Mouse (Mus musculus): ENCODE measurements around the gene Tnks1bp1.

DNA sequence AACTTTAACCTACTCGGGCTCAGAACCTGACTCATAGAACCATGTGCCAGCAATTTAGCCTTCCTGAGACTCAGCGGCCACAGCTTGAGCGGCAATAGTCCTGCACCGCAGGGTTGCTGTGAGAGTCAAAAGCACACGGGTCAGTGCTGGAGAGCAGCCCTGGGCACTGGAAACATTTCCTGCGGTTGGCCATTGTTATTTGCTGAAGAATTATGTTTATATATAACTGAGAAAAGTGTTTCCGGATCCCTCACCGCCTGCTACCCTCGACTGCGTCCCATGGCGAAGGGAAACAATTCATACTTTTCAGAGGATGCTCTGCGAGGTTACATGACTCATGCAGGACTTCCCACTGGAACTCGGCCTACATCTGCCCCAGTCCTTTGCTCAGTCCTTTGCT, 46.3 kb upstream of the Tnks1bp1 start:
- TF ChIP-seq CTCF (IDR thresholded peaks at IDR 0.05; ENCODE audit: low read depth, low read length), result no peak
- no peak for TF ChIP-seq POLR2A (IDR thresholded peaks at IDR 0.05; ENCODE audit: insufficient read depth, low read length)
- no peak for TF ChIP-seq EP300 (IDR thresholded peaks at IDR 0.05; ENCODE audit: insufficient read depth, low read depth, low read length)

All from ES-Bruce4 (cell line).